Mouse (Mus musculus): Measurements from ENCODE around the gene Fam189a1.

Gene Fam189a1

GRCm38 (mm10) chr7:65156514-65156911 lies at the start of gene Fam189a1:
TSS of gene Fam189a1 (minus strand) at chr7:65156570.
- no peak for DNase-seq (ENCODE audit: low read depth, low spot score)

- DNase-seq (ENCODE audit: low read depth, low spot score) = no peak
Observed at GRCm38 (mm10) chr7:65206021-65206420, 49.7 kb upstream of the Fam189a1 start.

GRCm38 (mm10) chr7:65202719-65203118 lies 46.3 kb upstream of the Fam189a1 start:
- no peak for DNase-seq (ENCODE audit: low read depth, low spot score)

- DNase-seq (ENCODE audit: low read depth, low spot score) = no peak
Observed at GRCm38 (mm10) chr7:65180694-65181093, 24.3 kb upstream of the Fam189a1 start.

GRCm38 (mm10) chr7:65170762-65171161 lies 14.4 kb upstream of the Fam189a1 start:
- no peak for DNase-seq (ENCODE audit: low read depth, low spot score)

GRCm38 (mm10) chr7:65157031-65158025 lies 958 bp upstream of the Fam189a1 start:
- no peak for DNase-seq (ENCODE audit: low read depth, low spot score)

GRCm38 (mm10) chr7:65155628-65156513 lies 499 bp downstream of the Fam189a1 start:
- DNase-seq (ENCODE audit: low read depth, low spot score) = no peak

- peak; percentile 67 for DNase-seq (ENCODE audit: low read depth, low spot score)
Observed at GRCm38 (mm10) chr7:65154576-65154975, 1.8 kb downstream of the Fam189a1 start.

GRCm38 (mm10) chr7:65153846-65154245 lies 2.5 kb downstream of the Fam189a1 start:
- DNase-seq (ENCODE audit: low read depth, low spot score) = no peak

GRCm38 (mm10) chr7:65151526-65151925 lies 4.8 kb downstream of the Fam189a1 start:
- DNase-seq (ENCODE audit: low read depth, low spot score) = no peak

GRCm38 (mm10) chr7:65149040-65149439 lies 7.3 kb downstream of the Fam189a1 start:
- no peak for DNase-seq (ENCODE audit: low read depth, low spot score)

GRCm38 (mm10) chr7:65144881-65145280 lies 11.5 kb downstream of the Fam189a1 start:
- DNase-seq (ENCODE audit: low read depth, low spot score) = no peak

GRCm38 (mm10) chr7:65141907-65142698 lies 14.3 kb downstream of the Fam189a1 start:
- DNase-seq (ENCODE audit: low read depth, low spot score) = no peak

- DNase-seq (ENCODE audit: low read depth, low spot score) = no peak
Observed at GRCm38 (mm10) chr7:65140832-65141231, 15.5 kb downstream of the Fam189a1 start.

- DNase-seq (ENCODE audit: low read depth, low spot score) = no peak
Observed at GRCm38 (mm10) chr7:65140099-65140498, 16.3 kb downstream of the Fam189a1 start.

- DNase-seq (ENCODE audit: low read depth, low spot score) = peak; percentile 77
Observed at GRCm38 (mm10) chr7:65123766-65124165, 32.6 kb downstream of the Fam189a1 start.

- no peak for DNase-seq (ENCODE audit: low read depth, low spot score)
Observed at GRCm38 (mm10) chr7:65116903-65117302, 39.5 kb downstream of the Fam189a1 start.

GRCm38 (mm10) chr7:65115366-65115765 lies 41.0 kb downstream of the Fam189a1 start:
- DNase-seq (ENCODE audit: low read depth, low spot score) = no peak

- DNase-seq (ENCODE audit: low read depth, low spot score) = peak; percentile 93
Observed at GRCm38 (mm10) chr7:65111664-65112063, 44.7 kb downstream of the Fam189a1 start.

- no peak for DNase-seq (ENCODE audit: low read depth, low spot score)
Observed at GRCm38 (mm10) chr7:65105566-65105965, 50.8 kb downstream of the Fam189a1 start.

- DNase-seq (ENCODE audit: low read depth, low spot score) = peak; percentile 51
Observed at GRCm38 (mm10) chr7:65105097-65105467, 51.3 kb downstream of the Fam189a1 start.

All from telencephalon, adult 2 months (tissue).